Mouse (Mus musculus) stomach, embryonic 15.5 days (tissue): ENCODE measurements around the gene Extl1. TPM values are rescaled to one million over a fixed set of nuclear protein-coding genes. Genes with fewer than 3 reads are reported as not detected.

Experiments used
- ATAC-seq: fragments of 200-750 bp; cut with Nextera tagmentation; 2 replicates; pipeline ENCODE4 v1.8.0; 2017; ENCODE audit warnings: low read depth, moderate number of reproducible peaks, moderate TSS enrichment; ENCODE audit not compliant: insufficient read depth, low FRiP score
- H3K27ac ChIP-seq: fragments of 300-500 bp; sonication (generic); 2 replicates; pipeline ENCODE4 v1.5.1; 2015; ENCODE audit warnings: mild to moderate bottlenecking, inconsistent platforms
- H3K27me3 ChIP-seq: fragments of 300-500 bp; sonication (generic); replicated peaks from 2 replicates; pipeline ENCODE4 v1.6.1; 2015; ENCODE audit warnings: inconsistent platforms
- H3K36me3 ChIP-seq: fragments of 300-500 bp; sonication (generic); 2 replicates; pipeline ENCODE4 v1.6.1; 2015; ENCODE audit warnings: inconsistent platforms
- H3K4me1 ChIP-seq: fragments of 300-500 bp; sonication (generic); 2 replicates; pipeline ENCODE4 v1.6.1; 2015; ENCODE audit warnings: inconsistent platforms
- H3K4me2 ChIP-seq: fragments of 300-500 bp; sonication (generic); 2 replicates; pipeline ENCODE4 v1.6.1; 2015; ENCODE audit warnings: mild to moderate bottlenecking, inconsistent platforms
- H3K4me3 ChIP-seq: fragments of 300-500 bp; sonication (generic); replicated peaks from 2 replicates; pipeline ENCODE4 v1.5.1; 2015; ENCODE audit warnings: inconsistent platforms
- H3K9ac ChIP-seq: fragments of 300-500 bp; sonication (generic); 2 replicates; pipeline ENCODE4 v1.6.1; 2015; ENCODE audit warnings: inconsistent platforms
- H3K9me3 ChIP-seq: fragments of 300-500 bp; sonication (generic); 2 replicates; pipeline ENCODE4 v1.6.1; 2016; ENCODE audit warnings: inconsistent platforms
- WGBS: fragments of 180-500 bp; shearing (Covaris S2); methylation state at CpG from one replicate; pipeline ENCODE4 v1.1.7; 2015; 5-methylcytosine and 5-hydroxymethylcytosine counted together
- polyA plus RNA-seq: library from polyadenylated mRNA; unstranded; fragments of >200 nt; fragmentation: Nextera tagmentation; extraction: Ambion mirVana; gene quantifications from 2 replicates; pipeline ENCODE4 v1.2.1, GENCODE M21; 2015

Extl1 gene
- polyA plus RNA-seq, 1 experiment from 2014 or later = 1.1 TPM

DNA sequence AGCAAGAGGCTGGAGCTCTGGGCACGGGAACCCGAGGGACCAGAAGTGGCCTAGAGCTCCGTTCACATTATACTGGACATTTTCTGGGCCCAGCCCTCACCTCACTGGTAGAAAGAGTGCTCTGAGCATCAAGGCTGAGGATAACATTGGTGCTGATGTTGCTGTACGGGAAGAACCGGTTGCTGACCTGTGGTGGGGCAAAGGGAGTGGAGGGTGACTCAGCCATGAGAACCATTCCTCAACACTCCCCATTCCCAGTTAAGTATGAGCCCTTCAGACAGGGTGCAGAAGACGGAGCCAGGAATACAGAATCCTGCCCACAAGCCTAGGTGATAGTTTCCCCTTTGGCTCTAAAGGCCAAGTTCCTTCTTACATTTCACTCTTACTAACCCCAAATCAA lies 24.0 kb downstream of the Extl1 start:
- Histone ChIP-seq H3K4me2 (no peak overlapping the region), H3K4me3 (no peak overlapping the region), H3K9me3 (no peaks in the 10 kb centered on the region), H3K4me1 (peaks cover 16% of the 10 kb centered on the region), H3K9ac (no peak overlapping the region), H3K27ac (no peak overlapping the region), H3K27me3 (no peaks in the 10 kb centered on the region), H3K36me3 (no peaks in the 10 kb centered on the region)
- ATAC-seq = no peak
- WGBS = 72% methylated on average over 6 of the region's 6 CpGs

DNA sequence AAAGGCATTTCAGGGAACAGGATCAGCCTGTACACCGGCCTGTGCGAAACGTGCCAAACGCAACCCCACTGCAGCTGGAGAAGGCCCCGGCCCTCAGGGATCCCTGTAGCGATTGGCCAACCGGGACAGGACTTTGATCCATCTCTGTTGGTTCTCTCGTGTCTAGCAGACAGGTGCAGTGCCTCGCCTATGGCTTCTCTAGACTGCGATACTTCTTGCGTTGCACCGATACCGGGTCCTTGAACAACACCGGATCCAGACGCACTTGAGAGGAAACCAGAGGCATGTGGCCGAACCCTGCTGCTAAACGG lies 26.2 kb downstream of the Extl1 start:
- Histone ChIP-seq H3K4me1 (peaks cover 11% of the 10 kb centered on the region), H3K36me3 (no peaks in the 10 kb centered on the region), H3K27ac (peak overlapping the region; percentile 68), H3K4me3 (peak overlapping the region; percentile 8; the same call in 1 of the 2 replicates), H3K9me3 (no peaks in the 10 kb centered on the region), H3K9ac (no peak overlapping the region), H3K4me2 (peak overlapping the region; percentile 42), H3K27me3 (no peaks in the 10 kb centered on the region)
- 0 out of 2 replicates have a peak, but pooled peaks have one; percentile 3 for ATAC-seq
- WGBS = 38% methylated on average over 17 of the region's 17 CpGs

- Histone ChIP-seq H3K27ac (peak overlapping the region; percentile 68), H3K36me3 (no peaks in the 10 kb centered on the region), H3K9ac (no peak overlapping the region), H3K4me2 (peak overlapping the region; percentile 42), H3K9me3 (no peaks in the 10 kb centered on the region), H3K4me1 (peaks cover 15% of the 10 kb centered on the region), H3K4me3 (peak overlapping the region; percentile 8; the same call in 1 of the 2 replicates), H3K27me3 (no peaks in the 10 kb centered on the region)
- peak; percentile 70 for ATAC-seq
- WGBS = 14% methylated on average over 22 of the region's 22 CpGs
Observed at GRCm38 (mm10) chr4:134356591-134357460, 26.8 kb downstream of the Extl1 start.

DNA sequence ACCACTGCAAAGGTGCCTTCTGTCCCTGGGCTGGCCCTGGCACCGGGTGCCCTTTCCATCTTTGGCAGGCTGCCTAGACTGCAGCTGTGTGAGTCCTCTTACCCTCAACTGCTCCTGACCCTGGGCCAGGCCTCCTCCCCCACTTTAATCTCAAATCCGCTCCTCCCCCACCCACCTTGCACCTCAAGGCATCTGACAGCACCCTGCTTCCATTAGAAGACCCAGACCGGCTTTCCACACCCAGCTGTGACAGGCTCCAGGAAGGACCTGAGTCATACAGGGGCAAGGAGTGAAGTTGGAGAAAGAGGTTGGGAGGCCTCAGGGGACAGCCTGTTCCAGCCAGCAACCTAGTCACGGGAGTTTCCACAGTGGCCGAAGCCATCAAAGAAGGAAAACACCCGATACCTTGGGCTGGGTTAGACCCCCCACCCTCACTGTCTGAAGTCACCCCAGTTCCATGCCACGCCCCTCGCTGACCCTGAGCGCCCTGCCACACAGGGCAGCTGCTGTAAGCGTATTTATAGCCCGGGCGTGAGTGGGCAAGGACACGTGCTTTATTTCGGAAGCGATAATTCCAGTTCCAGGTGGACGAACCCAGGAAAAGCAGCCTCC lies 27.7 kb downstream of the Extl1 start:
- Histone ChIP-seq H3K4me1 (peaks cover 16% of the 10 kb centered on the region), H3K4me2 (peak overlapping the region; percentile 5; the same call in 1 of the 2 replicates), H3K27ac (peak overlapping the region; percentile 68), H3K9ac (no peak overlapping the region), H3K4me3 (no peak overlapping the region), H3K27me3 (no peaks in the 10 kb centered on the region), H3K9me3 (no peaks in the 10 kb centered on the region), H3K36me3 (no peaks in the 10 kb centered on the region)
- 34% methylated on average over 16 of the region's 16 CpGs for WGBS
- ATAC-seq = peak; percentile 67

DNA sequence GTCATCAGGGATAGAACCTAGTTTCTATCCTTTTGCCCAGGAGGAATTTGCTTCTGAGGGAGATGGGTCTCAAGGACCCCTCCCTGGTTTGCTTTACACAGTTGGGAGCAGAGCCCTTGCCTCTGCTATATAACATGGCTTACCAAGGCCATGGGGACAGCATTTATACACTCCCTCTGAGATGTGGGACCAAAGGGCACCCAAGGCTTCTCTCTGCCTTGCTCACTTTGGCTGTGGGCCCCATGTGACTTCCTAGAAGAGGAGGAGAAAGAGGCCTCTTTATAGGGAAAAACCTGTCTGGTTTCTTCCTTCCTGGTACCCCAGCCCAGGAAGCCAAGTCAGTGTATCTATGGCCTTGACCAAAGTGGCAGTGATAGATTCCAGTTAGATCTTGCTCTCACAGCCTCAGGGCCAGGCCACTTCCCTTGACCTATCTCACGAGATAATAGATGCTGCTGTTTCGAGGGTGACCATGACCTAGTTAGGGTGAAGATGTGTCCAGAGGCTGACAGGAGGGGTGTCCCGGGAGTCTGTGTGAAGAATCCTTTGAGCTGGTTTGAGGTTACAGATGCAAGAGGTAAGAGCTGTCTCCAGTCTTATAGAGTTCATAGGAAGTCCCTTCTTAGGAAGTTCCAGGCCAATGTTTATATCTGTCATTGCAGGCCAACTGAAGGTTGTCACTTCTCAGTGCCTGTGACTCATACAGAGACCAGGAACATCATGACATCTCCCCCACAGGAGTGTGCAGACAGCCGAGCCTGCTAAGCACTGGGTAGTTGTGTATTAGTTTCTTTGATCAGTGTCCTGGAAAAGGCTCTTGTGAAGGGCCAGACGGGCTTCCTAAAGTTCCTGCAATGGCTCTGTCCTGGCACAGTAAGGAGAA lies 29.9 kb downstream of the Extl1 start:
- no peak overlapping the region for H3K9ac ChIP-seq
- H3K4me2 ChIP-seq = no peak overlapping the region
- H3K27me3 ChIP-seq = no peaks in the 10 kb centered on the region
- no peak overlapping the region for H3K4me3 ChIP-seq
- H3K9me3 ChIP-seq = no peaks in the 10 kb centered on the region
- no peak for ATAC-seq
- 60% methylated on average over 5 of the region's 5 CpGs for WGBS
- H3K36me3 ChIP-seq = no peaks in the 10 kb centered on the region
- H3K4me1 ChIP-seq = peaks cover 16% of the 10 kb centered on the region
- H3K27ac ChIP-seq = peak overlapping the region; percentile 23; the same call in 1 of the 2 replicates

DNA sequence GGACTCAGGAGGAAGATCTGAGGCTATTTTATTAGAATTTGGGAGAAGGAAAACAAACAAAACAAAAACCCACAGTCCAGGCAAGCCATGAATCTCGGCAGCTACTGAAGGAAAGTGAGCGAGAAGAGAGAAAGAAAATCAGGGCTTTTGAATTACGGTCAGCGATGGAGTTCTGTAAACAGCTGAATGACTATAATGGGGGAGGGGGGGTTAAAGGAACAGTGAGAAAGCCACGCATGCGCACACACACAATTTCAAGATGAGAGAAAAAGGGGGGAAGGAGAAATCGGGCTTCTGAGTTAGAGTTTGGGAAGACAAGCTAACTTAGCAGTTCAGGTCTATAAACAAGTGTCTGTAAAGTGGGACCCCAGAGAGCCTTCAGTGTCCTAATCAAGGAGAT lies 30.7 kb downstream of the Extl1 start:
- no peak overlapping the region for H3K9ac ChIP-seq
- H3K9me3 ChIP-seq = no peaks in the 10 kb centered on the region
- H3K4me2 ChIP-seq = no peak overlapping the region
- no peaks in the 10 kb centered on the region for H3K27me3 ChIP-seq
- H3K4me1 ChIP-seq = peaks cover 16% of the 10 kb centered on the region
- WGBS = 58% methylated on average over 7 of the region's 7 CpGs
- H3K36me3 ChIP-seq = no peaks in the 10 kb centered on the region
- no peak overlapping the region for H3K4me3 ChIP-seq
- ATAC-seq = no peak
- H3K27ac ChIP-seq = no peak overlapping the region

GRCm38 (mm10) chr4:134352261-134352707 lies 31.4 kb downstream of the Extl1 start:
- no peaks in the 10 kb centered on the region for H3K9me3 ChIP-seq
- WGBS = 79% methylated on average over 12 of the region's 12 CpGs
- no peak overlapping the region for H3K4me3 ChIP-seq
- ATAC-seq = no peak
- peaks cover 16% of the 10 kb centered on the region for H3K4me1 ChIP-seq
- no peaks in the 10 kb centered on the region for H3K36me3 ChIP-seq
- H3K27ac ChIP-seq = no peak overlapping the region
- no peaks in the 10 kb centered on the region for H3K27me3 ChIP-seq
- H3K9ac ChIP-seq = no peak overlapping the region
- no peak overlapping the region for H3K4me2 ChIP-seq

GRCm38 (mm10) chr4:134351329-134352260 lies 32.1 kb downstream of the Extl1 start:
- Histone ChIP-seq H3K4me3 (no peak overlapping the region), H3K27me3 (no peaks in the 10 kb centered on the region), H3K27ac (no peak overlapping the region), H3K9ac (no peak overlapping the region), H3K4me1 (peaks cover 15% of the 10 kb centered on the region), H3K9me3 (no peaks in the 10 kb centered on the region), H3K4me2 (no peak overlapping the region), H3K36me3 (no peaks in the 10 kb centered on the region)
- no peak for ATAC-seq
- WGBS = 49% methylated on average over 18 of the region's 18 CpGs

DNA sequence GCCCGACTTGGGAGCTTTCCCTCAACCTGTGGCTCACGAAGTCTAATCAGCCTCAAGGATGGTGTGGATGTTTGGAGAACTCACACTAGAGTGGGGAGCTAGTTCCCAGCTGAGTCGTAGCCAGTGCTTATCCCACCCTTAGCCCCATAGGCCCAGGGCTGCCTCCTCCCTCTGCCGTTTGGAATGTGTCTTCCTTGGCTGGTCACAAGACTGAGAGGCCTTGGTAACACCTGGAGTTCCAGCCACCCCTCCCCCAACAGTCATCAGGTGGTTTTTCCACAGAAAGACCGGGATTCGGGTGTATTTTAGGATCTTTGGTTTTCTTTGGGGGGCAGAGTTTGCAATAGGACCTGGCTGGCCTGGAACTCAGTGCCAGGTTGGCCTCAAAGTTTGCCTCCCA lies 33.0 kb downstream of the Extl1 start:
- Histone ChIP-seq H3K4me2 (no peak overlapping the region), H3K27me3 (peaks cover 1% of the 10 kb centered on the region; the same call in 1 of the 2 replicates), H3K27ac (no peak overlapping the region), H3K36me3 (no peaks in the 10 kb centered on the region), H3K9ac (no peak overlapping the region), H3K4me1 (peaks cover 5% of the 10 kb centered on the region; the same call in 1 of the 2 replicates), H3K9me3 (no peaks in the 10 kb centered on the region), H3K4me3 (no peak overlapping the region)
- WGBS = 81% methylated on average over 6 of the region's 6 CpGs
- no peak for ATAC-seq

- Histone ChIP-seq H3K4me1 (0 out of 2 replicates have a peak, but pooled peaks cover 5% of the 10 kb centered on the region), H3K4me3 (no peak overlapping the region), H3K27me3 (peaks cover 5% of the 10 kb centered on the region; the same call in 1 of the 2 replicates), H3K9ac (no peak overlapping the region), H3K27ac (no peak overlapping the region), H3K36me3 (no peaks in the 10 kb centered on the region), H3K9me3 (no peaks in the 10 kb centered on the region), H3K4me2 (no peak overlapping the region)
- no peak for ATAC-seq
- 90% methylated on average over 7 of the region's 7 CpGs for WGBS
Observed at GRCm38 (mm10) chr4:134349829-134350228, 33.8 kb downstream of the Extl1 start.

- WGBS = 70% methylated on average over 5 of the region's 5 CpGs
- no peak overlapping the region for H3K27ac ChIP-seq
- peaks cover 10% of the 10 kb centered on the region for H3K27me3 ChIP-seq
- ATAC-seq = no peak
- H3K4me3 ChIP-seq = no peak overlapping the region
- H3K9ac ChIP-seq = no peak overlapping the region
- no peak overlapping the region for H3K4me2 ChIP-seq
- H3K9me3 ChIP-seq = no peaks in the 10 kb centered on the region
- no peaks in the 10 kb centered on the region for H3K36me3 ChIP-seq
- peaks cover 10% of the 10 kb centered on the region for H3K4me1 ChIP-seq
Observed at GRCm38 (mm10) chr4:134348545-134348944, 35.1 kb downstream of the Extl1 start.
